In the genomic region with DNA sequence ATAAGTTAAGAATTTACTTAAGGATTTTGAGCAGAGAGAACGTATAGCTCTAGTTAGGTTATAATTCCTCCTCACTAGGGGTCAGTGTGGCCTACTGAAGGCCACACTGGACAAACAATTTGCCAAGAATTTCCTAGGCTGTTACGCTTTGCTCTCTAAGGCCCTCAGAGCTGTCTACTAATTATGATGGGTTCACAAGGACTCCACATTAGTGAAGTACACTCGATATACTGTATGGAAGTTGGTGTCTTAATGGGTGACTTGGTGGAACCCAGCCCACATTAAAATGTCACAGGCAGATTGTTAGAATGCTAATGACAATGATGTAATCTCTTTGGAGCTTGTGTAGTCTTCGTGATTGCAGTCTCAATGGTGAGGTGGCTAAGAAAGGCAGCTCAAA, we compare ENCODE assay signal across 17 mouse cellular contexts.
DNase-seq lines count a peak whose midpoint lies in the region; ATAC-seq and TF ChIP-seq lines count a peak whose summit lies in the region.
"Had no signal": no experiment of that assay in that cellular context is flagged by ENCODE, and none has a peak within 500 bp of the region (broad histone marks: within the 10 kb centered on the region; RNA-seq: fewer than 3 reads in every experiment).

No protein-coding gene starts in this region.

- H3K79me2 ChIP-seq in heart, adult 2 months (replicated peaks; ENCODE audit: control insufficient read depth, insufficient read depth, low read length): no peaks in the 10 kb centered on the region

- H3K9ac ChIP-seq in heart, adult 2 months (ENCODE audit: low read depth, low read length): no peak overlapping the region
- H3K9ac ChIP-seq in forebrain, embryonic 16.5 days (replicated peaks; ENCODE audit: low read depth, low read length): no peak overlapping the region
- H3K9ac ChIP-seq: midbrain, embryonic 12.5 days; neural tube, embryonic 12.5 days had no signal

- DNase-seq in cerebellum, postnatal 4 days (ENCODE audit: low spot score in 2 of 2): no peak
- DNase-seq in heart, adult 2 months: no peak
- no peak for DNase-seq in heart, adult 11 months
- DNase-seq in layer of hippocampus, adult 2 months (ENCODE audit: low spot score in 2 of 2): no peak
- DNase-seq in layer of hippocampus, adult 11-12 months (ENCODE audit: low spot score): no peak
- no peak for DNase-seq in yolk sac, embryonic 10.5 days (ENCODE audit: low spot score)
- DNase-seq: heart, postnatal 14 days; kidney, postnatal 10 days; thymus, postnatal 14 days had no signal

- no peak for TF ChIP-seq POLR2A in heart, adult 2 months (IDR thresholded peaks at IDR 0.05; ENCODE audit: insufficient read depth, low read depth, low read length)

- H3K4me3 ChIP-seq in heart, adult 2 months: no peak overlapping the region
- H3K4me3 ChIP-seq in layer of hippocampus, adult 2 months: no peak overlapping the region
- H3K4me3 ChIP-seq in forebrain, embryonic 16.5 days (replicated peaks; ENCODE audit: low read length): no peak overlapping the region
- H3K4me3 ChIP-seq: erythroblast, embryonic 14.5 days; midbrain, embryonic 12.5 days; neural tube, embryonic 12.5 days had no signal

- TF ChIP-seq CTCF in heart, adult 2 months (IDR thresholded peaks at IDR 0.05): peak; percentile 37
- TF ChIP-seq CTCF in layer of hippocampus, adult 2 months (conservative IDR thresholded peaks at IDR 0.05): peak; percentile 37

- H3K4me2 ChIP-seq in forebrain, embryonic 16.5 days (ENCODE audit: low read length): no peak overlapping the region
- H3K4me2 ChIP-seq: liver, embryonic 11.5 days; midbrain, embryonic 12.5 days; neural tube, embryonic 12.5 days had no signal

- H3K27me3 ChIP-seq in heart, adult 2 months (ENCODE audit: control insufficient read depth, insufficient read depth, low read length): no peaks in the 10 kb centered on the region
- H3K27me3 ChIP-seq in forebrain, embryonic 16.5 days (replicated peaks; ENCODE audit: control insufficient read depth, insufficient read depth, low read length): no peaks in the 10 kb centered on the region
- H3K27me3 ChIP-seq: midbrain, embryonic 12.5 days; neural tube, embryonic 12.5 days; Patski had no signal

- TF ChIP-seq EP300 in heart, adult 2 months (IDR thresholded peaks at IDR 0.05; ENCODE audit: insufficient read depth, low read depth, low read length): no peak

- no peak overlapping the region for H3K27ac ChIP-seq in heart, adult 2 months
- H3K27ac ChIP-seq in layer of hippocampus, adult 2 months: no peak overlapping the region
- H3K27ac ChIP-seq in forebrain, embryonic 16.5 days (ENCODE audit: low read length): no peak overlapping the region
- H3K27ac ChIP-seq: midbrain, embryonic 12.5 days; neural tube, embryonic 12.5 days had no signal

- intact Hi-C loops in heart, adult 2 months (cut with DNase I): no loop called here

- H3K9me3 ChIP-seq in forebrain, embryonic 16.5 days (ENCODE audit: control insufficient read depth, low read length): no peaks in the 10 kb centered on the region
- H3K9me3 ChIP-seq: midbrain, embryonic 12.5 days; neural tube, embryonic 12.5 days had no signal

- WGBS in heart, adult 2 months: 38% methylated on average over 4 of the region's 4 CpGs
- WGBS in forebrain, embryonic 16.5 days: 34% methylated on average over 4 of the region's 4 CpGs

- H3K36me3 ChIP-seq in heart, adult 2 months (ENCODE audit: control insufficient read depth, insufficient read depth, low read length): peaks cover 2% of the 10 kb centered on the region; the same call in 1 of the 2 replicates
- no peaks in the 10 kb centered on the region for H3K36me3 ChIP-seq in forebrain, embryonic 16.5 days (ENCODE audit: control insufficient read depth, insufficient read depth)
- H3K36me3 ChIP-seq: midbrain, embryonic 12.5 days; neural tube, embryonic 12.5 days had no signal

- H3K4me1 ChIP-seq in heart, adult 2 months (ENCODE audit: control insufficient read depth, insufficient read depth, low read length): peaks cover 1% of the 10 kb centered on the region; the same call in 1 of the 2 replicates
- no peaks in the 10 kb centered on the region for H3K4me1 ChIP-seq in forebrain, embryonic 16.5 days (replicated peaks; ENCODE audit: control insufficient read depth, insufficient read depth, low read length)
- H3K4me1 ChIP-seq: midbrain, embryonic 12.5 days; neural tube, embryonic 12.5 days had no signal

- ATAC-seq in cerebellum, adult (ENCODE audit: insufficient number of reproducible peaks, low FRiP score, low TSS enrichment): peak; percentile 46
- peak; percentile 52 for ATAC-seq in forebrain, embryonic 16.5 days
- ATAC-seq: inflammation-experienced regulatory T-cells, adult 6 months had no signal
